Mouse (Mus musculus) stomach, postnatal 0 days (tissue): ENCODE data around the gene Nat8f5. TPM values are rescaled to one million over a fixed set of nuclear protein-coding genes. Genes with fewer than 3 reads are reported as not detected.
A peak's percentile ranks its signal among the peaks of the same experiment; 100 is the strongest.
"Not testable (repeated sequence)": the region's sequence is repeated elsewhere in the genome, so short reads cannot be mapped to it uniquely, and the experiment has no call there.

Experiments
- ATAC-seq: fragments of 200-750 bp; cut with Nextera tagmentation; 2 replicates; pipeline ENCODE4 v1.8.0; 2017; ENCODE audit not compliant: low FRiP score, low TSS enrichment
- DNase-seq: peaks from one replicate; pipeline ENCODE4 v3.0.0-alpha.2; 2016; ENCODE audit warnings: low spot score
- H3K27ac ChIP-seq: fragments of 300-500 bp; sonication (generic); replicated peaks from 2 replicates; pipeline ENCODE4 v1.5.1; 2014; ENCODE audit warnings: mild to moderate bottlenecking, control low read depth
- H3K27me3 ChIP-seq: fragments of 300-500 bp; sonication (generic); 2 replicates; pipeline ENCODE4 v1.6.1; 2014; ENCODE audit warnings: low read length; ENCODE audit not compliant: control insufficient read depth, insufficient read depth
- H3K36me3 ChIP-seq: fragments of 300-500 bp; sonication (generic); 2 replicates; pipeline ENCODE4 v1.6.1; 2014; ENCODE audit warnings: low read length, mixed read lengths; ENCODE audit not compliant: control insufficient read depth, insufficient read depth
- H3K4me1 ChIP-seq: fragments of 300-500 bp; sonication (generic); replicated peaks from 2 replicates; pipeline ENCODE4 v1.6.1; 2014; ENCODE audit warnings: antibody characterized with exemption; ENCODE audit not compliant: control insufficient read depth, insufficient read depth
- H3K4me2 ChIP-seq: fragments of 300-500 bp; sonication (generic); replicated peaks from 2 replicates; pipeline ENCODE4 v1.6.1; 2014; ENCODE audit warnings: low read depth, mild to moderate bottlenecking, control low read depth, moderate library complexity
- H3K4me3 ChIP-seq: fragments of 300-500 bp; sonication (generic); 2 replicates; pipeline ENCODE4 v1.5.1; 2014; ENCODE audit warnings: low read depth, low read length, control low read depth
- H3K9ac ChIP-seq: fragments of 300-500 bp; sonication (generic); 2 replicates; pipeline ENCODE4 v1.6.1; 2014; ENCODE audit warnings: mild to moderate bottlenecking, low read length, control low read depth, mixed read lengths
- H3K9me3 ChIP-seq: fragments of 300-500 bp; sonication (generic); 2 replicates; pipeline ENCODE4 v1.6.1; 2016; ENCODE audit warnings: low read length; ENCODE audit not compliant: control insufficient read depth
- CTCF ChIP-seq: IDR thresholded peaks from 2 replicates; pipeline ENCODE4 v1.5.1; 2016; ENCODE audit warnings: antibody characterized with exemption, low read depth, mild to moderate bottlenecking, moderate library complexity
- EP300 ChIP-seq: optimal IDR thresholded peaks from 2 replicates; pipeline ENCODE3; 2016; ENCODE audit warnings: antibody characterized with exemption
- WGBS: fragments of 180-500 bp; shearing (Covaris S2); extraction: QIAGEN DNeasy Blood & Tissue Kit; methylation state at CpG from one replicate; pipeline ENCODE4 v1.1.7; 2014; 5-methylcytosine and 5-hydroxymethylcytosine counted together
- polyA plus RNA-seq: library from polyadenylated mRNA; unstranded; fragments of >200 nt; fragmentation: Nextera tagmentation; extraction: Ambion mirVana; gene quantifications from 2 replicates; pipeline ENCODE4 v1.2.1, GENCODE M21; 2015

Nat8f5 gene
- polyA plus RNA-seq, 1 experiment from 2014 or later: 0.25 TPM

DNA sequence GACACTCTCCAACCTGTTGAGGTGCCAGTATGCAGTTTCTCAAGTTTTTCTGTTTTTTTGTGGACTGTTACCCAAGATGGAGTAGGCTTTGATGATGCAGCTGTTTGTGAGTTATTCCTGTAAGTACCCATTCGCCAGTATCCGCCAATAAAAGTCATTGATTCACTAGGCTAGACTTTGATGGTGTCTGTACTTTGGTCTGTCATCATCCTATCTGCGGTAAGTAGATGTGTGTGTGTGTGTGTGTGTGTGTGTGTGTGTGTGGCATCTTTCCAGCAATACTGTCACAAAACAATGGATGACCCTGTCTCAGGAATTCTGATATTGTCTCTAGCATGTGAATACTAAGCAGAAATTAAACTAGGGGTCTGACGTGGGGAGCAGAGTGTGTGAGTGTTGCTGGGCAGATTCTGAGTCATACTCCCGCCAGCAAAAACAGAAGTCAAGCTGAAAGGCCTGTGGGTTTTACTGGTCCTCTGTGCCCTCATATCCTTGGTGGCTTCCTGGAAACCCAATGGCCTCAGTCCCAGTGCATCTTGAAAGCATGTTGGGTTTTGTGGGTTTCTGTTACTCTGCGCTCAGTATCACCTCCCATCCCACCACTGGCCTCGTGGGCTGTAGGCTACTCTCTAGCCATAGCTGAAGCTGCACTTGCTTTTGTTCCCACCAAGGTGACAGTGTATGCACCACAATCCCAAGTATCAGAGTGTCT lies 30.4 kb upstream of the Nat8f5 start:
- no peak for ATAC-seq
- no peaks in the 10 kb centered on the region for H3K27me3 ChIP-seq
- WGBS: 81% methylated on average over 7 of the region's 7 CpGs

GRCm38 (mm10) chr6:85849240-85849639 lies 28.5 kb upstream of the Nat8f5 start:
- H3K4me3 ChIP-seq: no peak overlapping the region
- no peaks in the 10 kb centered on the region for H3K36me3 ChIP-seq
- H3K4me2 ChIP-seq: no peak overlapping the region
- no peaks in the 10 kb centered on the region for H3K4me1 ChIP-seq
- no peak overlapping the region for H3K9ac ChIP-seq
- WGBS: 24% methylated on average over 2 of the region's 2 CpGs
- DNase-seq (no peak), ATAC-seq (no peak)
- no peaks in the 10 kb centered on the region for H3K9me3 ChIP-seq
- no peaks in the 10 kb centered on the region for H3K27me3 ChIP-seq
- H3K27ac ChIP-seq: no peak overlapping the region
- no peak for TF ChIP-seq CTCF
- no peak for TF ChIP-seq EP300

More for the DNA sequence above, 30.4 kb upstream of the Nat8f5 start:
- TF ChIP-seq CTCF: no peak
- TF ChIP-seq EP300: no peak
- DNase-seq: no peak
- Histone ChIP-seq H3K4me1 (no peaks in the 10 kb centered on the region), H3K36me3 (no peaks in the 10 kb centered on the region), H3K4me3 (no peak overlapping the region), H3K9ac (no peak overlapping the region), H3K9me3 (no peaks in the 10 kb centered on the region), H3K27ac (no peak overlapping the region), H3K4me2 (no peak overlapping the region)

DNA sequence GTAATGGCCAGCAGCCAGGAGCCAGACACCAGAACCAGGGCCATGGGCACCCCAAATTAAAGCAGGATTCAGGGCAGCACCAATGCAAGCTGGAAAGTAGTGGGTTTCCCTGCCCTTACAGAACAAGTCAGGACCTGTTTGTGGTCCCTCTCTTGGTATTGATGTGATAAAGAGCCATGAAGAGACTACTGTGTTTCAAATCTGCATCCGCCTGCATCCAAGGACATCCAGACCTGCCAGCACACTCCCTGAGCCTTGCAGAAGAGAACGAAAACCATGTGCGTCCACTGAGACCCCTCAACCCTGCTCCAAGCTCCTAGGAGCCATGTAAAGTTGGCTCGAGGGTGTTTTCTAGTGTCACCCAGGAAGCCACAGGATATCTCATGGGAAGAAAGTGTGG lies 27.4 kb upstream of the Nat8f5 start:
- TF ChIP-seq CTCF: no peak
- TF ChIP-seq EP300: no peak
- no peak for ATAC-seq
- H3K4me1 ChIP-seq: no peaks in the 10 kb centered on the region
- no peaks in the 10 kb centered on the region for H3K36me3 ChIP-seq
- H3K27me3 ChIP-seq: no peaks in the 10 kb centered on the region
- H3K4me3 ChIP-seq: no peak overlapping the region
- H3K27ac ChIP-seq: no peak overlapping the region
- WGBS: 86% methylated on average over 4 of the region's 4 CpGs
- no peak for DNase-seq
- no peak overlapping the region for H3K9ac ChIP-seq
- no peaks in the 10 kb centered on the region for H3K9me3 ChIP-seq
- H3K4me2 ChIP-seq: no peak overlapping the region

- TF ChIP-seq CTCF: no peak
- TF ChIP-seq EP300: no peak
- no peak overlapping the region for H3K4me3 ChIP-seq
- no peak overlapping the region for H3K9ac ChIP-seq
- ATAC-seq: no peak
- H3K27ac ChIP-seq: no peak overlapping the region
- H3K4me2 ChIP-seq: no peak overlapping the region
- no peaks in the 10 kb centered on the region for H3K9me3 ChIP-seq
- no peak for DNase-seq
- H3K4me1 ChIP-seq: no peaks in the 10 kb centered on the region
- H3K36me3 ChIP-seq: no peaks in the 10 kb centered on the region
- 15% methylated on average over 1 of the region's 1 CpGs for WGBS
- H3K27me3 ChIP-seq: no peaks in the 10 kb centered on the region
Observed at GRCm38 (mm10) chr6:85846921-85847320, 26.1 kb upstream of the Nat8f5 start.

- not testable (repeated sequence) for H3K9me3 ChIP-seq, H3K36me3 ChIP-seq, H3K4me3 ChIP-seq, H3K27ac ChIP-seq, H3K4me2 ChIP-seq, H3K27me3 ChIP-seq, H3K4me1 ChIP-seq, DNase-seq, H3K9ac ChIP-seq, ATAC-seq
- TF ChIP-seq CTCF: peak; percentile 18
- WGBS: 79% methylated on average over 25 of the region's 25 CpGs
Observed at GRCm38 (mm10) chr6:85843677-85844458, 23.1 kb upstream of the Nat8f5 start.

DNA sequence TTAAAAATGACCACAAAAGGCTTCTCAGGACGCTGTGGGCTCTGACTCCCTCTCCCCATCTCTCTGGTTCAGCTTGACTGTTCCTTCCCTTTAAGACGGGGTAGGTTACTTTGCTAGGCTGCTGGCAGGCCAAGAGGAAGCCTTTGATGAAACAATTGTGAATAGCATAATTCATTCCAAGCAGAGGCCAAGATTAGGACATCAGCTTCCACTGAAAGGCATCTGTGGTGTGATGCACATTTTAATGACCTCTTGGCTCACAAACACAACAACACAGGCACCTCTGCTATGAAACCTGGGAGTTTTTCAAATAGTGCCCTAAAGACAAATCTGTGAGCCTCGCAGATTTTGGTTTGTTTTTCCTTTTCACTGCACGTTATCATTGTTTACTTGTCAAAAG lies 19.2 kb upstream of the Nat8f5 start:
- WGBS: 43% methylated on average over 4 of the region's 4 CpGs
- no peaks in the 10 kb centered on the region for H3K36me3 ChIP-seq
- H3K9me3 ChIP-seq: no peaks in the 10 kb centered on the region
- ATAC-seq (no peak), DNase-seq (no peak)
- H3K27me3 ChIP-seq: no peaks in the 10 kb centered on the region
- no peak for TF ChIP-seq EP300
- TF ChIP-seq CTCF: no peak
- no peak overlapping the region for H3K4me3 ChIP-seq
- H3K4me1 ChIP-seq: no peaks in the 10 kb centered on the region
- H3K27ac ChIP-seq: no peak overlapping the region
- no peak overlapping the region for H3K4me2 ChIP-seq
- H3K9ac ChIP-seq: no peak overlapping the region
